Mouse (Mus musculus) heart, embryonic 11.5 days (tissue): ENCODE results near the gene Hcn3. TPM values are rescaled to one million over a fixed set of nuclear protein-coding genes. Genes with fewer than 3 reads are reported as not detected.
A peak's percentile ranks its signal among the peaks of the same experiment; 100 is the strongest.

Source experiments
- ATAC-seq: fragments of 200-750 bp; cut with Nextera tagmentation; replicated peaks from 2 replicates; pipeline ENCODE4 v1.8.0; 2017; ENCODE audit warnings: moderate library complexity; ENCODE audit not compliant: insufficient number of reproducible peaks, low FRiP score, low TSS enrichment
- H3K27ac ChIP-seq: fragments of 300-500 bp; sonication (generic); 2 replicates; pipeline ENCODE4 v1.5.1; 2014; ENCODE audit warnings: mild to moderate bottlenecking, low read depth, low read length
- H3K27me3 ChIP-seq: fragments of 300-500 bp; sonication (generic); 2 replicates; pipeline ENCODE4 v1.6.1; 2014; ENCODE audit warnings: mild to moderate bottlenecking, low read length, mixed read lengths; ENCODE audit not compliant: control insufficient read depth, insufficient read depth
- H3K36me3 ChIP-seq: fragments of 300-500 bp; sonication (generic); 2 replicates; pipeline ENCODE4 v1.6.1; 2014; ENCODE audit warnings: mild to moderate bottlenecking, low read length, moderate library complexity, mixed read lengths; ENCODE audit not compliant: control insufficient read depth, insufficient read depth
- H3K4me1 ChIP-seq: fragments of 300-500 bp; sonication (generic); 2 replicates; pipeline ENCODE4 v1.6.1; 2014; ENCODE audit warnings: low read length; ENCODE audit not compliant: control insufficient read depth, insufficient read depth
- H3K4me2 ChIP-seq: fragments of 300-500 bp; sonication (generic); 2 replicates; pipeline ENCODE4 v1.6.1; 2014; ENCODE audit warnings: mild to moderate bottlenecking, moderate library complexity
- H3K4me3 ChIP-seq: fragments of 300-500 bp; sonication (generic); 2 replicates; pipeline ENCODE4 v1.5.1; 2014; ENCODE audit warnings: low read depth, low read length
- H3K9ac ChIP-seq: fragments of 300-500 bp; sonication (generic); 2 replicates; pipeline ENCODE4 v1.6.1; 2014; ENCODE audit warnings: mild to moderate bottlenecking, low read depth, low read length, moderate library complexity
- H3K9me3 ChIP-seq: fragments of 300-500 bp; sonication (generic); replicated peaks from 2 replicates; pipeline ENCODE4 v1.6.1; 2016; ENCODE audit warnings: low read length; ENCODE audit not compliant: control insufficient read depth
- WGBS: fragments of 180-500 bp; shearing (Covaris S2); extraction: QIAGEN DNeasy Blood & Tissue Kit; methylation state at CpG from one replicate; pipeline ENCODE4 v1.1.7; 2014; ENCODE audit not compliant: insufficient replicate concordance; 5-methylcytosine and 5-hydroxymethylcytosine counted together
- polyA plus RNA-seq: library from polyadenylated mRNA; unstranded; fragments of >200 nt; fragmentation: Nextera tagmentation; extraction: Ambion mirVana; gene quantifications from 2 replicates; pipeline ENCODE4 v1.2.1, GENCODE M21; 2014

Gene Hcn3
- polyA plus RNA-seq, 1 experiment from 2014 or later, result 0.13 TPM

DNA sequence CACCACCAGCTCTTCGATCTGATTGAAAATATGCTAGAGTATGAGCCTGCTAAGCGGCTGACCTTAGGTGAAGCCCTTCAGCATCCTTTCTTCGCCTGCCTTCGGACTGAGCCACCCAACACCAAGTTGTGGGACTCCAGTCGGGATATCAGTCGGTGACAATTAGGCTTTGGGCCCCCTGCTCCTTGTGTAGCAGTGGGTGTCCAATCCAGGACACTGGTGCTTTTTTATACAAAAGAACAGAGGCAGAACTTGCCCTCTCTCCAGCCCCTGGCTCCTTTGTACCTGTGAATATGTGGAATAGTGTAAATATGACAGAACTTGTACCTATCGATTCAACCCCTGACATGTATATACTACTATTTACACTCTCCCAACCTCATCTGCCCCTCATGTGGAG, 16.4 kb upstream of the Hcn3 start:
- Histone ChIP-seq H3K4me1 (peaks cover 14% of the 10 kb centered on the region; the same call in 1 of the 2 replicates), H3K4me3 (no peak overlapping the region; the same call in 1 of the 2 replicates), H3K36me3 (peaks cover 54% of the 10 kb centered on the region), H3K4me2 (no peak overlapping the region), H3K27me3 (no peaks in the 10 kb centered on the region), H3K9me3 (no peaks in the 10 kb centered on the region), H3K9ac (no peak overlapping the region), H3K27ac (no peak overlapping the region)
- ATAC-seq, result no peak
- 85% methylated on average over 7 of the region's 7 CpGs for WGBS

DNA sequence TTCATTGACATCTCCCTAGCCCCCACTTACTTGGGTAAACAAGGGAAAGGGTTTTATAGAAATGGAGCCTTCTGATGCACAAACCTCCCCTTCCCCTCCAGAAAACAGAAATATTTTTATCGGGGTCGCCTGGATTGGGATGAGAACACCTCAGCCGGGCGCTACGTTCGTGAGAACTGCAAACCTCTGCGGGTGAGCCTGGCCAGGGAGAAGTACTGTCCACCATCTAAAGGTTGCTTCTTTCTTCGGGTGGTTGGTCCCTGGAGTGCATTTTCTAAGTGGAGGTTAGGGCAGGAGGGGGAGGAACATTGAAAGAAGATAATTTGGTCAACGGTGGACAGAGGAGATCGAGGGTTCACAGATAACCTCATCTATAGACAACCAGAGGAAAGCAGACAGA, 15.5 kb upstream of the Hcn3 start:
- Histone ChIP-seq H3K27ac (no peak overlapping the region), H3K4me2 (no peak overlapping the region)
- WGBS, result 91% methylated on average over 10 of the region's 10 CpGs

DNA sequence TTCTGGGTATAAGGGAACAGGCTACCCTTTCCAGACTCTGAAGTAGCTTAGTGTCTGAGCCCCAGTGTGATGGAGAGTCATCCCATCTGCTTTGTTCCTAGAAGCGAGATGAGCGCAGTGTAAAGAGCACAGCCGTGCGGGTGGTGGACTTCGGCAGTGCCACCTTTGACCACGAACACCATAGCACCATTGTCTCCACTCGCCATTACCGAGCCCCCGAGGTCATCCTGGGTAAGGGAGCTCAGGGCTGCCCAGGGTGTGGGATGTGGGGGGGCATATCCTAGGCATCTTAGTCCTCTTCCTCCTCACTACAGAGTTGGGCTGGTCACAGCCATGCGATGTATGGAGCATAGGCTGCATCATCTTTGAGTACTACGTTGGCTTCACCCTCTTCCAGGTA, 14.8 kb upstream of the Hcn3 start:
- Histone ChIP-seq H3K9ac (no peak overlapping the region), H3K27ac (no peak overlapping the region), H3K4me2 (no peak overlapping the region), H3K9me3 (no peaks in the 10 kb centered on the region), H3K27me3 (no peaks in the 10 kb centered on the region), H3K4me1 (peaks cover 14% of the 10 kb centered on the region; the same call in 1 of the 2 replicates), H3K4me3 (no peak overlapping the region), H3K36me3 (peaks cover 53% of the 10 kb centered on the region)
- ATAC-seq, result no peak
- 91% methylated on average over 11 of the region's 11 CpGs for WGBS

More for the DNA sequence above, 15.5 kb upstream of the Hcn3 start:
- H3K9ac ChIP-seq, result no peak overlapping the region
- H3K36me3 ChIP-seq, result peaks cover 51% of the 10 kb centered on the region
- ATAC-seq, result no peak
- peaks cover 14% of the 10 kb centered on the region; the same call in 1 of the 2 replicates for H3K4me1 ChIP-seq
- no peaks in the 10 kb centered on the region for H3K27me3 ChIP-seq
- no peak overlapping the region for H3K4me3 ChIP-seq
- no peaks in the 10 kb centered on the region for H3K9me3 ChIP-seq

DNA sequence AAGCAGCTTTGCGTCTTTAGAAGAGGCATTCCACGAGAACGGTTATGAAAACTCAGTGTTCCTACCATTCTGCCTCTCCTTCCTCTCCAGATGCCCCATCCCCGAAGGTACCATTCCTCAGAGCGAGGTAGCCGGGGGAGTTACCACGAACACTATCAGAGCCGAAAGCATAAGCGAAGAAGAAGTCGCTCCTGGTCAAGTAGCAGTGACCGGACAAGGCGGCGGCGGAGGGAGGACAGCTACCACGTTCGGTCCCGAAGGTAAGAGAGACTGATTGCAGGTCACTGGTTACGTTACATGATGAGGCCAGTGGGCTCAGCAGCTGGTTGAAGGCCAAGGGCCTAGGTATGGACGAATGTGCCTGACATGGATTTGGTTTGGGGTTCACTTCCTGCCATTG, 6.9 kb upstream of the Hcn3 start:
- Histone ChIP-seq H3K4me3 (no peak overlapping the region), H3K4me1 (peaks cover 13% of the 10 kb centered on the region), H3K9ac (no peak overlapping the region), H3K36me3 (peaks cover 33% of the 10 kb centered on the region), H3K27ac (no peak overlapping the region), H3K4me2 (no peak overlapping the region), H3K27me3 (no peaks in the 10 kb centered on the region), H3K9me3 (no peaks in the 10 kb centered on the region)
- 92% methylated on average over 19 of the region's 19 CpGs for WGBS
- no peak for ATAC-seq

DNA sequence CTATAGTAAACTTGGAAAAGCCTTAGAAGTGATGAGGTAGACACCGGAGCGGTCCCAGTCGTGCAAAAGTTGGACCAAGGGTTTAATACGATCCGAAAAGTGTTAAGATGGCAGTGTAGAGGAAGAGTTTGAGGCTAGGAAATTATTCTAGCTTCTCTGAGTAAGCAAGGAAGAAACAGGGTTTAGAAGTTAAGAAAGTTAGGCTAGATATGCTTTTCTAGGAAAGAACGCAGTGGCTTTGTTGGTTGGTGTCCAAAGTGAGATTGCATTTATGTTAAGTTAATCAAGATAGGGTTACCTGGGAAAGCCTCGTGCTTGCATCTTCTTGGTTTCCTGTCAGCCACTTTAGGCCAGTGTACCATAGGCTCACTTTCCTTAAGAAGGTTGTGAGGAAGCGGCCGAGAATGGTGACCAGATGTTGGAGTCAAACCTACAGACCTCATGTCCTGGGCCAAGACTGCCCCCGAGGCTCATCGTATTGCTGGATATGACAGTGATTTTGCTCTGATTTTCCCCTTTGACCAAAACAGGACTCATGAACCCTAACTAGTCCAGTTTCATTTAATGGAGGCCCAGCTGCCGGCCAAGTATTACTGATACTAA, 5.4 kb upstream of the Hcn3 start:
- peak overlapping the region; percentile 93 for H3K9ac ChIP-seq
- no peaks in the 10 kb centered on the region for H3K27me3 ChIP-seq
- 21% methylated on average over 12 of the region's 12 CpGs for WGBS
- H3K4me3 ChIP-seq, result peak overlapping the region; percentile 76
- peaks cover 25% of the 10 kb centered on the region for H3K36me3 ChIP-seq
- H3K27ac ChIP-seq, result peak overlapping the region; percentile 96
- H3K4me1 ChIP-seq, result peaks cover 13% of the 10 kb centered on the region
- no peaks in the 10 kb centered on the region for H3K9me3 ChIP-seq
- ATAC-seq, result no peak; the same call in 1 of the 2 replicates
- peak overlapping the region; percentile 76 for H3K4me2 ChIP-seq

DNA sequence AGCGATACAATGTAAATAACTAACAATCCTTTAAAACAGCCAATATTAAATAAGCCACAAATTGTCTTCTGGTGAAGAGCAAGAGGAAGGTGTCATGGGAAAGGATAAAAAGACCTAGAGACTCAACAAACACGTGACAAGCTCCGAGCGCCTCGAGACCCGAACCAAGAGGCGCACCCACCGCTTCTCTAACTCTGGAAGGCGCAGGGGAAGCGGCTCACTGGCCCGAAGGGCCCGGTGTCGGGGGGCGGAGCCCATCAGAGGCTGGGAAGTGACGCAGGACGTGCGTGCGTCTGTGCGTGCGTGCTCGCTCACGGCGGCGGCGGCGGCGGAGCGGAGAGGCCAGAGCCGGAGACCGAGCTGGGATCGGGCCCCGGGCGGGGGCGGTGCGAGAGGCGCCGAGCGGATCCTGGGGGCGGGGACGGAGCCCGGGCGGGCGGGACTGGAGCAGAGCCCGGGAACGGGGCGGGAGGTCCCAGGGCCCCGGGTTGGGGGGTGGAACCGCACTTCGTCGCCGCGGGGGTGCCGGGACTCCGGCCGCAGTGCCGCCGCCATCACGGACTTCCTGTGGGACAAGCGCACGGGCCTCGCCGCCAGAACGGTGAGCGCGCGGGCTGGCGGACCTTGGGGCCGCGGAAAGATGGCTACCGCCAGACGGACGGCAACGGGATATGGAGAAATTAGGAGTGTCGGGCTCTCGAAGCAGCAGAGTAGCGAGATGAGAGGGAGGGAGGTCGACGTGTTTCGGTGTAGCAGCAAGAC, 4.7 kb upstream of the Hcn3 start, which contains the start of gene Clk2:
TSS of gene Clk2 (plus strand) at position 290 of the 762 bp plus-strand sequence.
- Histone ChIP-seq H3K36me3 (peaks cover 19% of the 10 kb centered on the region), H3K4me3 (peak within 1 kb of the TSS; percentile 76), H3K9me3 (no peaks in the 10 kb centered on the region), H3K27ac (peak within 1 kb of the TSS; percentile 96), H3K4me2 (peak within 1 kb of the TSS; percentile 76), H3K4me1 (peaks cover 16% of the 10 kb centered on the region), H3K9ac (peak within 1 kb of the TSS; percentile 93), H3K27me3 (peaks cover 3% of the 10 kb centered on the region)
- under 1% methylated on average over 73 of the region's 79 CpGs for WGBS
- peak; percentile 91 for ATAC-seq

DNA sequence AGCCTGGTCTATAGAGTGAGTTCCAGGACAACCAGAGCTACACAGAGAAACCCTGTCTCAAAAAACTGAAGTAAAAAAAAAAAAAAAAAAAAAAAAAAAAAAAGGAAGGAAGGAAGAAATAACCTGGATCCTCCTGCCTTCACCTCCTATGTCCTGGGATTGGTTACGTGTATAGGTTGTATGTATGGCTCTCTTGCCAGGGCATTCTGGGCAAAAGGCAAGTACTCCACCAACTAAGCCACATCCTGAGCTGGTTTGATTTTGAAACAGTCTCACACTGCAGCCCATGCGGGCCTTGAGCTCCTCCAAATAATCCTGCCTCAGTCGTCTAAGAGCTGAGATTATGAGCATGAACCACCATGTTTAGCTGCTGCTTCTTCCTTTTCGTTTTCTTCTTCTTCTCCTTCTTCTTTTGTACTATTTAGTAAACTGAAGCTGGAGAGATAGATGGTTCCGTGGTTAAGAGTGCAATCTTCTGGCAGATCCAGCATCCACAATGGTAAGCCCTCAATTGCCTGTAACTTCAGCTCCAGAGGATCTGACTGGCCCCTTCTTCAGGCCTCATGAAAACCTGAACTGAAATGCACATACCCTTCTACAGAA, 3.7 kb upstream of the Hcn3 start:
- ATAC-seq, result no peak
- peak overlapping the region; percentile 76 for H3K4me2 ChIP-seq
- peaks cover 19% of the 10 kb centered on the region for H3K4me1 ChIP-seq
- no peak overlapping the region for H3K27ac ChIP-seq
- WGBS, result 71% methylated on average over 5 of the region's 5 CpGs
- H3K27me3 ChIP-seq, result peaks cover 11% of the 10 kb centered on the region
- peak overlapping the region; percentile 76 for H3K4me3 ChIP-seq
- H3K9ac ChIP-seq, result peak overlapping the region; percentile 93; the same call in 1 of the 2 replicates
- no peaks in the 10 kb centered on the region for H3K9me3 ChIP-seq
- peaks cover 10% of the 10 kb centered on the region for H3K36me3 ChIP-seq

DNA sequence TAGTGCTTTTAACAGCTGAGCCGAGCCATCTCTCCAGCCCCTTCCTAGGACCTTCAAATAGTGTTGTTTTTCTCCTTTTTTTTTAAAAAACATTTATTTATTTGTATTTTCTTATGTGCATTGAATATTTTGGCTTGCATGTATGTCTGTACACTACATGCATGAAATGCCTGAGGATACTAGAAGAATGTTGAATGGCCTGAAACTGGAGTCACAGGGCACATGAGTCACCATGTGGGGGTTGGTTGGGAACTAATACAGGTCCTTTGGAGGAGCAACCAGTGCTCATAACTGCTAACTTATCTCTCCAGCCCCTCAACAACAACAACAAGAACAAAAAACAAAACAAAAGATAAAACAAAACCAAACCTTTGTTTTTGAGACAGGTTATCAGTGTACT, 3.1 kb upstream of the Hcn3 start:
- no peak overlapping the region for H3K4me3 ChIP-seq
- H3K27ac ChIP-seq, result no peak overlapping the region
- no peaks in the 10 kb centered on the region for H3K9me3 ChIP-seq
- no peak for ATAC-seq
- peaks cover 17% of the 10 kb centered on the region for H3K27me3 ChIP-seq
- 79% methylated on average over 1 of the region's 1 CpGs for WGBS
- peaks cover 4% of the 10 kb centered on the region; the same call in 1 of the 2 replicates for H3K36me3 ChIP-seq
- no peak overlapping the region for H3K4me2 ChIP-seq
- H3K4me1 ChIP-seq, result peaks cover 19% of the 10 kb centered on the region
- no peak overlapping the region for H3K9ac ChIP-seq
